Mouse (Mus musculus) lung, postnatal 25 days (tissue): Measurements from ENCODE around the gene Pcyt1a.

Experiments
- DNase-seq: peaks from one replicate; pipeline ENCODE4 v3.0.0; 2022; ENCODE audit warnings: low spot score

The Pcyt1a gene

DNA sequence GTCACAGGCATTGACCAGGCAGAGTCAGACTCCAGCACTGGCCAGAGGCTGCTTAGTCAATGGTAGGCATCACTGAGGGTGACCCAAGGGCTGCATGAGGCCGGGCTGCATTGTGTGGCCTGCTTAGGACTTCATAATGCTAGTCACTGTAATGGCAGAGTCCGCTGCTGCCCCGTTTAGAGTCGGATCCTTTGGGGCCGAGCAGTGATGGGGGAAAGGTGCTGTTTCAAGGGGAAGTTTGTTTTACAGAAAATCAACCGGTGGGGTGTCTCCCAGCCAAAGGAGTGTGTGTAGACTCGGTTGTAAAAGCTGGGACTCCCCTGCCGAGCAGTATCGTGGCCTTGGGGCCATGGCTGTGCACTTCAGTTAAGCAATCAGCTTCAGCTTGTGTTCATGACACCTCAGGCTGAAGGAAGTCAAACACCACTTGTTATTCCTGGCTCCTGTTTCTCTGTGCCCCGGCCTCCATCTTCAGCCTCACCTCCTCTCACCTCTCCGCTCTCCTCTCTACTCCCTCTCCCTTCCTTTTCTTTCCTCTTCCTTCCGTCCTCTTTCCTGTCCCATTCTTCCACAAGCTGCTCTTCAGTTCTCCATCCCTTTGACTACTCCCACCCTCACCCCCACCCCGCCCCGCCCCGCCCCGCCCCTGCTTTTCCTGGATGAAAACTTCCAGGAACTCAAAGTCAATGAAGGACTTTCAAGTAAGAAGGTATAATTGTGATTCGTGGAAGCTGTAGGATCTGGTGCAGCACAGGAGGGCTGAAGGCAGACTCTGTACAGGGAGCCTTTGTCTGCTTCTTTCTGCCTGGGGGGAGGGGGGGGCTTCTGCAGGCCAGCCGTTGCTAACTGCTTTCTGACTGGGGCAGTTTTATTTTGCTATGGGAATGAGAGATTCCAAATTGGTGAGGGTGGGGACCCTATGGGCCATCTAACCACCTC is 79.9 kb downstream of the Pcyt1a start:
- DNase-seq, result no peak

DNA sequence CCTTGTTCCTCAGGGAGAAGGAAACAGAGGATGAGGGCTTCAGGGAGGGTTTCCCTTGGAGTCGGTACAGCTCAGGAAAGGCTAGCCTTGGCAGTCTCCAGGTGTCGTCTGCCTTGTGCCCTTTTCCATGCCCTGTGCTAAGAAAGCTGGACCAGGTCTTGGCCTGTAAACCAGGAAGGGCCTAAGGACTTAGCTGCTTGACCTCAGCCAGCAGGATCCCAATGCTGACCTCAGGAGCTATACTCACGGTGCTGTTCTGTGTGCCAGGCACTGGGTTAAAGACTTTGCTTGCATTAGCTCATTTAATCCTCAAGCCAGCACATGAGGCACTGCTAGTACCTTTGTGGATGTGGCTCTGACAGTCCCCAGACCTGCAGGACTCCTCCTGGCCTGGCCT is 80.6 kb downstream of the Pcyt1a start:
- DNase-seq, result no peak

DNA sequence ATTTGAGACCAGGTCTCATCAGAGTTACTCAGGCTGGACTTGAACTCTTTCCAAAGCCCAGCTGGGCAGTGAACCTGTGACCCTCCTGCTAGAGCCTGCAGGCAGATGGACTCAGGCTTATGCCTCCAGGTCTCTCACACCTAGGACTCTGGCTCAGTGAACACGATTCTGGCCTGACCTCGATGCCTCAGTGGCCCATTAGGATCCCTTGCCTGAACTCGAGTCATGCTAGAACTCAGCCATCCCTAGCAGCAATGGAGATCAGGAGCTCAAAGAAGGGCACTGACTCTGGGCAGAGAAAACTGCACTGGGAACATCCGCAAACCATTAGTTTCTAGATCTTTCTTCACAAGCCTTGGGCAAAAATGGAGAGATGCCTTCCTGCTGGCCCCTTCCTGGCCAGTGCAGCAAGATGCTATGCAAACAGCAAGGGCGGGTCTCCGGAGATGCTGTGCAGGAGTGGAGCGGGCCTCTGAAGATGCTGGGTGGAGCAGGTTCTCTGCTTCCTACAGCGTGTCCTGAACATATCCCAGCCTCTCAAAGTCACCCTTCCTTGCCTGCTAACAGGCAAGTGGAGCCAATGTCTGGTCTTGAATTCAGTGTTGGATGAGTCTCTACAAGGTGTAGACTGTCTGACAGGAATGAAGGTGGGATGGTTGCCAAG is 81.2 kb downstream of the Pcyt1a start:
- DNase-seq, result no peak

- no peak for DNase-seq
Observed at GRCm38 (mm10) chr16:32512921-32513320, 82.2 kb downstream of the Pcyt1a start.

- no peak for DNase-seq
Observed at GRCm38 (mm10) chr16:32513401-32513800, 82.7 kb downstream of the Pcyt1a start.

DNA sequence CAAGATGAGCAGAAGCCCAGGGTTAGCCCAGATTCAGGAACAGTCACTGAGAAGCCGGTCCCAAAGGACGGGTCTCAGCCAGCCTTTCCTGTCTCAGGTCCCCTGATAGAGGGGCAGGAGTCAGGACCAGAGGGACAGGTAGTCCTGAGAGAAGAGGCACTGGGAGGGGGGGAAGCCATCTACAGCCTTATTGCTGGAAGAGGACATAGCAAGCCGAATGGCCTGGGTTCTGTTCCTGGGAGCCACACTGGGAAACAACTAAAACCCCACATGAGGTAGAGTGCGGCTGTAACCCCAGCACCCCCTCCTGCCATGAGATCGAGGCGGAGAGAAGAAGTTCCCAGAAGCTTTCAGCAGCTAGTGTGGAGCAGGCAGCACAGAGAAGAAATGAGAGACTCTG is 83.2 kb downstream of the Pcyt1a start:
- no peak for DNase-seq

GRCm38 (mm10) chr16:32516006-32516962 is 85.6 kb downstream of the Pcyt1a start:
- DNase-seq, result no peak

DNA sequence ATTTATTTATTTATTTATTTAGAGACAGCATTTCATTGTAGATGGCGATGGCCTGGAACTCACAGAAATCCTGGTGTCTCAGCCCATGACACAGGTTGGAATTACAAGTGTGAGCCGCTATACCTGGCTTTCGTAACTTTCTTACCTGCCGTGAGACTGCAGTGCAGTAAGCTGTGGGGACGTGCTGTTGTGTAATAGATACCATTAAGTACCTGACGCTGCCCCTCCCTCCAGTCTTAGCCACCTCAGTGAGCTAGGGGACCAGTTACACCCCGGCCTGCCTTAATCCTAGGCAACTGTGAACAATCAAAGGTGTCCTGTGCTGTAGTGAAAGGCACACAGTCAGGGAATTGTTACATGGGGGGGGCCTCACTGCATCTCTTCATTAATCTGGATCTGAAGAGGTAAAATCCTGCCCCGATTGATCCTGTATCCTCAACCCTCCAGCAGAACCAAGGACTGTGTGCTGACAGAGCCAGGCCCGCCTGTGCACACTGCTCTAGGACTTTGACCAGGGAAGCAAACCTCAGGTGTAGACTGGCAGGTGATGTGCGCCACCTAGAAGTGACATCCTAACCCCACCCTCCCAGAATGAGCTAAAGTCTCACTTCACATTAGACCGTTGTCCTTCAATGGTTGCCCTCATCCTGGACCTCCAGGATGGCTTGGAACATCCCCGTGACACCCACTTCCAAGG is 87.2 kb downstream of the Pcyt1a start:
- DNase-seq, result peak; percentile 35

DNA sequence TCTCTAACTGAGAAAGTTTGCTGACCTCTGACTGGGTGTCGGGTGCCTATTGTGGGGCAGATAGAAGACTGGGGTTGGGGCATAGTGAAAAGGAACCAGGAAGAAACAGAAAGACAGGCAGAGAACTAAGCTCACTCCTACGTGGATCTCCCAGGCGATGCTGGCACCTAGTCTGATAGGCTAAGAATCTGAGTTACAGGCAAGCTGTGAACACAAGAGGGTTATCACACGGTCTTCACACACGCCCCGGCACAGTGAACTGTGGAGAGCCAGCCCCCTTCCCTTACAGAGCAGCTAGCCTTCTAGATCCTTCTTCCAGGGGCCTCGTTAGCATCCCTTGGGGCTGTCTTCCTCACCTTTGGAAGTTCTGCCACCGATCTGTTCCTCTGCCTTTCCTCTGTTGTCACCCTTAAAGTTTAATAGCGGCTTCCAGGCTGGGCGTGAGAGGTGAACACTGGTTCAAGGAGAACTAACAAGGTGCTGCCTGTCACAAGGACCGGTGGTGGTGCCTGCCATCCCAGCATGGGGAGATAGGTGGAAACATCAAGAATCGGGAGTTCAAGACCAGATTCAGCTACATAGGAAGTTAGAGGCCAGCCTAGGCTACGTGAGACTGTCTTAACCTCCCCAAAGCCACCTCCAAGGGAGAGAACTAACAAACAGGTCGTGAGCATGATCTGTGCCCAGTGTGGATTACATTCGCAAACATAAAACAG is 89.1 kb downstream of the Pcyt1a start:
- DNase-seq, result no peak

DNA sequence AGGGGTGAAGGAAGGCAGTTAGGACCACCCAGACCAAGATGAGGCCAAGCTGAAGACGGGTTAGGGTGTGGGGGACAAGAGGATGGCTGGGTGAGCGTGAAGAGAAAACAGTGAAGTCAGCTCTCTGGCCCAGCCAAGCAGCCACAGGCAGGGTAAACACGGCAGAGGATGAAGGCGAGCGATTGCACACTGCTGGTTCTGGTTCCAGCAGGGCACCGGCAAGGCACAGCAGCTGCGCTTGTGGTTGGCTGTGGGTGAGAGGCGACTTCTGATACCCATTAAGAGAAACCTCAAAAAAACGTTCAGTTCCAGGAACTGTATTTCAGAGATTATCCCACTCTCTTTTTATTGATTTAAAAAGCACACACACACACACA is 89.6 kb downstream of the Pcyt1a start:
- DNase-seq, result peak; percentile 51

- no peak for DNase-seq
Observed at GRCm38 (mm10) chr16:32522578-32523194, 92.0 kb downstream of the Pcyt1a start.

DNA sequence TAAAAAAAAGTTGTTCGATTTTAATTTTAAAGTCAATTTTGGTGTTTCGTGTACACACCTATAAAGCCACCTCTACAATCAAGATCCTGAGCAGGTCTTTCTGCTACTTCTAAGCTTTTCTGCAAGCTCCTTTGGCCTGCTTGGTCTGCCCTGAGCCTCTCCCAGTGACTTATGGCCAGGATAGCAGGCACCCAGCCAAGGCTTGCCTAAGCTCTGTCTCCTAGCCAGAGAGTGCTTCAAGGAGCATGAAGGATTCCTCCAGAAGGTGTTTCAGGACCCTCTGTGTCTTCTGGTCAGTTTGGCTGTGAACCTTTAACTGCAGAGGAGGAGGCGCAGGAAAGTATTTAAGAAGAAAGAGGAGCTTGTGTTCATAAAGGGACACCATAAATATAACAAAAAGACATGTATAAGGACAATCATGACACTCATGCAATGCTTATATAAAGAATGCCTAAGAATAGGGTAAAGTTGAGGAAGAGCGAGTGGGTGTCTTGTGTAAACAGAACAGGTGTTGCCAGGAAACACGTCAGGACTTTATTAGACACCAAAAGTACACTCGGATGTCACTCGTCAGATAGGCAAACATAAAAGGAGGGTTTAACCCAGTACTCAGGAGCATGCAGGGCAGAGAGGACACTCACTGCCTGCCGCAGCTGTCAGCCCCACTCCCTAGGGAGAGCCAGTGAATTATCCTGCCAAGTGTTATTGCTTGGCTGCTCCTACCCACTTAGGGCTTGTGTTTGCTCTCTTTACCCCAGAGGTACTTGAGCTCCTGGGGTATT is 92.9 kb downstream of the Pcyt1a start:
- DNase-seq, result peak; percentile 44

DNA sequence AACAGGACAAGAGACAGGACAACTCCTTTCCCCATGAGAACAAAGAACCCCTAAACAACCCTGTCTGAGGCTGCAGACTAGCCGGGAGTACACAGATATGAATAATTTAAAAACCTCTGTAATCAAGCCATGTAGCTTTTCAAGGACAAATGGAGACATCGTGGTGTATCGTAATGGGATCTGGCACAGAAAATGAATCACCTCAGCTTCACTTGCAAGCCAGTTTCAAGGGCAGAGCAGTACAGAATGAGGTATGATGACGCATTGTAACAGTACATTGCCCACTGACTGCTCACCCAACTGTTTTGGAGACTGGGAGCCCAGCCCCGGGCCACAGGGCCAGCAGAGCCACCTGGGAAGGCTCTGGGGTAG is 93.5 kb downstream of the Pcyt1a start:
- no peak for DNase-seq
